Mouse (Mus musculus) ES-CJ7 (cell line): ENCODE results near the gene Pex5l.

ENCODE experiments used
- DNase-seq: peaks from one replicate; pipeline ENCODE4 v3.0.0; 2011; ENCODE audit warnings: low read depth, low spot score

The Pex5l gene

DNA sequence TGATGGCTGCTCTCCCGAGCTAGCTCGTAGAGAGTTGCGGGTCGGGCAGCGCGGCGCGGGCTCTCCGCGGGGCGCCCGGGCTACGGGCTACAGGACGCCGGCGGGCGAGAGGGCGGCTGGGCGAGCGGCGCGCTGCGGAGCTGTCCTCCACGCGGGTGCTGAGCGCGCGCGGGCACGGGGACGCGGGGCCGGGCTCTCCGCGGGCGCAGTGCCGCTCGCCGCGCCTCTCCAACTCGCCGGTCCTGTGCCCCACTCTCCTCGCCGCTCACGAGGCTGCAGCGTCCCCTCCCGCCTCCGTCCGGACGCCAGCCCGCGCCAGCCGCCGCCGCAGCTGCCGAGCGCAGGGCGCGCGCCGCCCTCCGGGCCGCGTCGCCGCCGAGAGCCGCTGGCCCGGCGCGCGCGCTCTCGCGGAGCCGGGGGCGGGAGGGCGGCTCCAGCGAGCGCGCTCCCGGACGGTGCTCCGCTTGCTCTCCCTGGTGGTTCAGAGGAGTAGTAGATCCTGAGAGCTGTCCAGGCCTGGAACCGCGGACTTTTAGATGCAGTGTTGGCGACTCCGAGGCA lies at the start of gene Pex5l:
Pex5l (minus strand) TSS at position 347 of the 561 bp plus-strand sequence.
- peak; percentile 59 for DNase-seq

- DNase-seq = no peak
Measured at GRCm38 (mm10) chr3:33165186-33165585, 22.1 kb upstream of the Pex5l start.

DNA sequence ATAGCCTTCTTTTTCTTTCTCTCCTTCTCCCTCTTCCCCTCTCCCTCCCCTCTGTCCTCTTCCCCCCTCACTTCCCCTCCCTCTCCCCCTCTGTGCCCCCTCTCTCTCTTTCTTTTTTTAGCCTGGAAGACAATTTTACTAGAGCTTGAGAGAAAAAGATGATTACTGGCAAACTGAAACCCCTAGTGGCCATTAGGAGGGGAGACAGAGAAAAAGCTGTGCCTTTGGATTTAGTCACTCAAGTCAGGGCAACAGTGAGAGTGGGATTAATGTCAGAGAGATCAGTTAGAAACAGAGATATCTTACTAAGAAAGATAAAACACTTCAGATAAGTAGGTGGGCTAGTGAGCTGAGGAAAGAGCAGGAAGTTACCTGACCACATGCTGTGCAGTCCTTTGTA lies 20.8 kb upstream of the Pex5l start:
- no peak for DNase-seq

- DNase-seq = no peak
Measured at GRCm38 (mm10) chr3:33143592-33143991, 545 bp upstream of the Pex5l start.

DNA sequence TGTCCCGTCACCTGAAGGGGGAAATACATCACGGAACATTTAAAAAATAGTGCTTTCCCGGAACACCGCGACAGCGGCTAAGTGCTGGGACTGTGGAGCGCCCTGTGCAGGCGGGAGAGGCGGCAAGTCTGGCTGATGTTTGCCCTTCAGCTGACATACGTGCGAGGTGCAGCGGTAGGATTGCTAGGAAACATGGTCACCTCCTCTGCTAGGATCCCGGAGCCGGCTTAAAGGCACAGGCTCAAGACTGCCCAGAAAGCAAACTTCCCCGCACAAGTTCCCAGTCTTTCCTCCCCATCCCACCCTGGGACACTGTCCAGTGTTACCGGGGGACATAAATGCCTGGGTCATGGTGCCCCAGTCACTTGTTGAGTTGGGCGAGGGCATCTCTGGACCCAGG lies 649 bp downstream of the Pex5l start:
- DNase-seq = peak; percentile 31

GRCm38 (mm10) chr3:33129944-33130343 lies 13.1 kb downstream of the Pex5l start:
- no peak for DNase-seq

DNA sequence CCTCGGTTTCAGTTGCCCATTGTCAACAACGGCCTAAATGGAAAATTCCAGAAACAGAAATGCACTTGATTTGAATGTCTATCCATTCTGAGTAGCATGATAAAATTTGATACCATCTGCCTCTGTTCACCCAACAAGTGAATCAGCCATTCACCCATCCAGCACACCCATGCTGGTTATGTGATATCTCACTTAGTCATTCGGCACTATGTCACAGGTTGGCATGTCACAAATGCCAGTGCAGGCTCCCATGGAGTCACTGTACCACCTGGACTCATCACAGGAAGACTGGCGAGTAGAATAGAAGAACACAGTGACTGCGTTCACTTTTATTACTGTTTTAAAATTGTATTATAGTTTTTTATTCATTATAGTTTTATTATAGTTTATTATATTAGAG lies 18.3 kb downstream of the Pex5l start:
- no peak for DNase-seq

GRCm38 (mm10) chr3:33105785-33106184 lies 37.3 kb downstream of the Pex5l start:
- peak; percentile 6 for DNase-seq

GRCm38 (mm10) chr3:33103501-33103900 lies 39.5 kb downstream of the Pex5l start:
- no peak for DNase-seq

- no peak for DNase-seq
Measured at GRCm38 (mm10) chr3:33098550-33099295, 44.3 kb downstream of the Pex5l start.

DNA sequence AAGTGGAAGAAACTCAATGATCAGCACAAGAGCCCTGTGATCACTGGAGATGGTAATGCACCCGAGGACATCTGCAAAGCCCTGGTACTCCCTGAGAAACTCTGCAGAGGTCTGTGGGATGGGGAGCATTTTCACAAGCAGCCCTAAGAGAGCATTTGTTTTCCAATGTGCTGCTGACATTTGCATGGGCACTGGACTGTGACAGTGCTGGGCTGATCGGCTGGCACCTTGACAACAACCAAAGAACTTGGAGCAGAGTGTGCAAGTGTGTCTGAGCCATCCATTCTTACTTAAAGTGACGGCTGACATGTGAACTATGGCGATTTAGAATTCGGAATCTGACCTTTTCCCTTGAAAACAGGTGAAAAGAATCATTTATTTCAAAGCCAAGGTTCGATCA lies 49.4 kb downstream of the Pex5l start:
- no peak for DNase-seq

DNA sequence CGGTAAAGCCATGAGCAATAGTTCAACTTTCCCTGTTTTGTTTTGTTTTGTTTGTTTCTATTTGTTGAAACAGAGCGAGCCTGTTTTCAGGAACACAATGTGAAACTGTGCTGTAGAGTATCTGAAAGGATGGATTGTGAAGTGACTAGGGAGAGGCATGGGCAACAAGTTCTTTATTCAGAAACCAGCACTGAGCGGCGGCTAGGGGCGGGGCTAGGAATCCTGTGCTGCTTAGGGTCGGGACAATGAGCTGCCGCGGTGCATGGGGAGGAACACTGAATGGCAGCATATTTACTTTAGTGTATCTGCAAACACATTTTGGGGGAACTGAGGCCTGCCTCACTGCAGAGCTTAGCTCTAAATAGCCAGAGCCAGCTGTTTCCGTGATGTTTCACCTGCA lies 53.0 kb downstream of the Pex5l start:
- DNase-seq = peak; percentile 14

- DNase-seq = no peak
Measured at GRCm38 (mm10) chr3:33089470-33089869, 53.6 kb downstream of the Pex5l start.

- DNase-seq = no peak
Measured at GRCm38 (mm10) chr3:33088276-33088675, 54.8 kb downstream of the Pex5l start.

DNA sequence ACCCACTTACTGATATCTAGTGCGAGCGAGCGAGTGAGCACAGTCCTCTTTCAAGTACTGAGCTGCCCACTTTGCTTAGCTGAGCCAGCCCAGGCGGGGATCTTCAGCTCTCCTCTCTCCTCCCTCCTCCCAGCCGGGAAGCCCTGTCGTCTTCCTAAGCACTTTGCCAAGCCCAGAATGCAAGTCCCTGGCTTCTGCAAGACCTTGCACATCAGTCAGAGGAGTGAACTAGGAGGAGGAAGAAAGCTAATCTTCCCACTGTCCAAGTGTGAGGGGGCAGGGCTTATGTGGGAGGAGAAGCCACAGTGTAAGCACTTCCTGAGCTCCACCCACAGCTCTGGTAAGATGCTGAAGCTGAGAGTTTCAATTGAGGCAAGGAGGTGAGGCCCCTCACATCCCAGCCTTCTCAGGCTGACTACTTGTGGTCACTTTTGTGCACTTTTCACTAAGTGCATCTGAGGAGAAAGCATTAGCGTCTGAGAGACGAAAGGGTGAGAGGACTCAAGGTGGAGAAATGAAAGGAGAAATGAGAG lies 60.2 kb downstream of the Pex5l start:
- peak; percentile 35 for DNase-seq

DNA sequence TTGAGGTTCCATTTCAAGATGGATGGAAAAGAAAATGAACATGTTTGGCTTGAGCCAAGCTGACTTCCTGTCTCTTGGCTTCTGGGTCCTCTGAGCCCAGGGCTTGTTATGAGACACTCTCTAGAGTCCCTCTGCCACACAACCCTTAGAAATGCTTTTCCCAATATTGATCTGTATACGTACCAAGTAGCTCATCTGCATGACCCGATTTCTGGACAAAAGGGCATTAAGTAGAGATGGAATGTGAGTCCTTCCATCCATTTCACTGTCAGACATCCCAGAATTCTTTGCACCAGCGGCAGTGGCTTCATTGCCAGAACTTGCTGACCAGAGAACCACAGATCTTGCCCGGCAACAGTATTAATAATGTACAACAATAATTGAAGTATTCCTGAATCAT lies 61.3 kb downstream of the Pex5l start:
- no peak for DNase-seq

DNA sequence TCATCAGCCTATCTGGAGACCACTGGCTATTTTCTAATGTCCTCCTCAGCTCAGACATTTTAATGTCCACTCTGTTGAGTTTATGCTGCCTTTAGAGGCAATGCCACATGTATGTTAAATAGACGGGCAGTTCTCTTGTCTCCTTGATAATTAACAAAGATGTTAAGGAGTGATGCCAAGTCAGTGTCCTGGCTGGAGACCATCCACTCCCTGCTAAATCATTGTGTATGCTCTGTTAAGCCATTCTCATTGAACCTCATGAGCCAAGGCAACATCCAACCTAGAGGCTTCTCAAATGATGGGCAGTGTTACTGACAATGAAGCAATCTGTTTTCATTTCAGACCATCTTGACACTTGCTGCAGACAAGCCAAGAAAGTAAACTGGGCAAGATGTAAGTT lies 63.4 kb downstream of the Pex5l start:
- no peak for DNase-seq

DNA sequence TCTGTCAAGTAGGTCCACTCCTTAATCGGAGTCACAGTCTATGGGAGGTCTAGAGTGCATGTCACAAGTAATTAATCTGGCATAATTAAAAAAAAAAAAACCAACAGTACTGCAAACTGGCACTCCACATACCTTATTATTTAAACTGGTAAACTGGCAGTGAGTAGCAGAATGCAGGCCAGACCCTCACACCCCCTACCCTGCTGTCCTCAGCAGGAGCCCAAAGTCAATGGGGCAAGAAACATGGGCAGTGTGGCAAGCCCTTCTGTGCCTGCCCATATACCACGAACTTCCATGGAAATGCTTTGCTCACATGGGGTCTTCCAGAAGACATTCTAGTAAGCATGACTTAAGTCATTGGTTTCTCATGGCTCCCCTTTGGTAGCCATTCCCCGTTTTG lies 63.9 kb downstream of the Pex5l start:
- no peak for DNase-seq

- no peak for DNase-seq
Measured at GRCm38 (mm10) chr3:33075696-33076095, 67.4 kb downstream of the Pex5l start.

DNA sequence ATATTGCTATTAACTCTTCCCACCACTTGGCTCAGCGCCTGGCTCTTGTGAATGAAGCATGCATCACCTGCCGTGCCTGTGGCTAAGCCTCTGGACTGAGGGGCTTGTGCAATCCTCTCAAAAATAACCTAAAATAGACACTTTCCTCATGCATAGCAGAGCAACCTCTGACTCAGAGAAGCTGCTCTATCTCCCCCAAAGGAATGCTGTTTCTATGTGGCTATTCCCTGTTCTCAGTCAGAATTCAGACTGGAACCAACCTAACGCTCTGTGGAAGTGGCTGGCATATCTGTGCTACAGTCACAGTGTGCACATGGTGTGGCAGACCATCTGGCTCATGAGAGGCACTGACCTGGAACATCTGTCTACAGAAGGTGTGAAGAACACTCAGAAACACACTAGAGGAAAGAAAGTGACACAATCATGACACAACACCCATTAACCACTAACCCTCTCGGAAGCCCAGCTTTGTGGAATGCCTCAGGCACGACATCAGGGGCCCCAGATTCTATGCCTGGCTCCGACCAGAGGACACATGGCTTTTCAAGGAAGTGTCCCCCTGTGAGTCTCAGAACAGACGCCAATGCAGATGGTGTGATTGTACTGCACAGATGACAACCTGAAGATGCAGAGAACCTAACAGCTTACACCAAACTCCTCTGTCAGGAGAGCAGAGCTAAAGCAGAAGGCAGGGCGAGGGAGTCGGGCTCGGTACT lies 68.6 kb downstream of the Pex5l start:
- DNase-seq = no peak

DNA sequence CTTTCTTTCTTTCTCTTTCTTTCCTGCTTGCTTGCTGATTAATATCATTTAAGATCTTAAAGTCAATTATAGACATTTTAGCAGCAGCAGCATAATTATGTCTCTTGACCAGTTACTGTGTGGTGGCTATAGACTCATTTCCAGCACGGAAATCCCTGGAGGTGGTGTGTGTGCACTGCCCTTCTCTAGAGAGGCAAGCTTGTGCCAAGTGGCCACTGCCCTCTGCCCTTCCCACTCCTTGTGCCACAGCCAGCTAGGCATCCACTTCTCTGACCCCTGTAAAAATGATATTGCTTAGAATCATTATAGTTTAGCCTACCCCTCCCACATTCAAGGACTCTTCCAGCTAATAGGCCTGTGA lies 69.2 kb downstream of the Pex5l start:
- no peak for DNase-seq

DNA sequence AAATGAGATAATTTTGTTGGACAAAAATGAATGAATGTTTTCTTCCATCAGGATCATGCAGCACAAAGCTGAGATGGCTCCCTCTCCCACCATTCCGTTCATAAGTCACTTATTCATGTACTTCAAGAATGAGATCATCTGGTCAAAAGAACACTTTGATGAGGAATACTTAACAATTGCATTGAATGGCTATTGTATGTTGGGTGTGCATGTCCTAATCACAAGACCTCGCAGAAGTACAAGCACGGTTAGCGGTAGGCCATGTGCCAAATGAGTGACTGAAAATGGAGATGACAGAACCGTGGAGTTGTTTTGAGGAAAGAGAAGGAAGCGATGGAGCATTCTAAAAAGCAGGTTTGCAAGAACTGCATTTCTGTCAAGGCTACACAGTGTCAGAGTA lies 72.3 kb downstream of the Pex5l start:
- no peak for DNase-seq

DNA sequence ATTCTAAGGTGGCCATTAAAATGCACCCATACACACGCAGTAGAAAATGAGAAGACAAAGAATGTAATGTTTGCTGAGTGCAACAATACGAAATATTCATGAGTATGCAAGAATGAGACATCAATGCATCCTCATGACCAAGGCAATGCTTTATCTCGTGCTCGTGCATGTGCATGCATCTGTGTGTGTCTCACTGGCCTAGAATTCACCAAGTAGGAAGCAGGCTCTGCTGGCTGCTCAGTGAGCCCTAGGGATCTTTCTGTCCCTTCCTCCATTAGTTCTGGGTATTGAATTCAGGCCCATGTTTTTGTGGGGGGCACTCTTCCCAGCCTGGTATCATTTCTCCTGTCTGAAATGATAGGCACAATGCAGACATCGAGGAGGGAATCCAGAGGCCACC lies 74.9 kb downstream of the Pex5l start:
- DNase-seq = no peak
